Mouse (Mus musculus): ENCODE measurements around the gene Traf6. TPM values are rescaled to one million over a fixed set of nuclear protein-coding genes. Genes with fewer than 3 reads are reported as not detected.

Traf6 gene
- polyA plus RNA-seq, 1 experiment from 2014 or later: 14.2 TPM

Other genes starting within 250 kb of the Traf6 start
- gene Rag2, start 53.7 kb upstream of the Traf6 start, polyA plus RNA-seq (2014; fragmentation: Nextera tagmentation; extraction: Ambion mirVana): not detected in 2 replicates
- 0.06 TPM in 1 of 2 replicates, not detected in the other for gene Rag1, start 28.9 kb upstream of the Traf6 start, polyA plus RNA-seq (2014; fragmentation: Nextera tagmentation; extraction: Ambion mirVana)
- 56.7 and 63.4 TPM in 2 replicates for gene B230118H07Rik, start 28.9 kb upstream of the Traf6 start, polyA plus RNA-seq (2014; fragmentation: Nextera tagmentation; extraction: Ambion mirVana)
- gene Prr5l, start 204.6 kb downstream of the Traf6 start, polyA plus RNA-seq (2014; fragmentation: Nextera tagmentation; extraction: Ambion mirVana): 8.2 and 10.5 TPM in 2 replicates
- 62.7 and 64.6 TPM in 2 replicates for gene Commd9, start 207.8 kb downstream of the Traf6 start, polyA plus RNA-seq (2014; fragmentation: Nextera tagmentation; extraction: Ambion mirVana)

Data from stomach, embryonic 14.5 days (tissue).